Mouse (Mus musculus) yolk sac, embryonic 10.5 days (tissue): Measurements from ENCODE around the gene Mup18.
"Not testable (repeated sequence)": the region's sequence is repeated elsewhere in the genome, so short reads cannot be mapped to it uniquely, and the experiment has no call there.

Experiments used
- DNase-seq: peaks from one replicate; pipeline ENCODE4 v3.0.0-alpha.2; 2017; ENCODE audit warnings: low spot score

Mup18 gene

DNA sequence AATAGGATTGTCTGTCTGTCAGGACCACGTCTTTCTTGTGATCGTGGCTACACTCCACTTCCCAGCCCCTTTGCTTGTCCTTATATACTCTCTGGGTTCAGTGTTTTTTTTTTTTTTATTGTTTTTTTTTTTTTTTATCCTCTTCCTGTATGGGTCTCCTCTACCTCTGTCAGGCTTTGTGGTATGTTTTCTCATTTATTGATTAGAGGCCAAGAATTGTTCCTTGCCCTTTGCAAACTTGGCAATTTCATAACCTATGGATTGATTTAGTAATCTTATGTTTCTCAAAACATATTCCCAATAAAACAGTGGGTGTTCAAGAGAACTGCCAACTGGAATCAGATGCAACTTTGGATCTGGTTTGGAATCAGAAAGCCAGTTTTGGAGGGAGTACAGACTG, at the start of gene Mup18:
Gene Mup18 (minus strand): TSS at position 101 of the 400 bp plus-strand sequence.
- DNase-seq: not testable (repeated sequence)

DNA sequence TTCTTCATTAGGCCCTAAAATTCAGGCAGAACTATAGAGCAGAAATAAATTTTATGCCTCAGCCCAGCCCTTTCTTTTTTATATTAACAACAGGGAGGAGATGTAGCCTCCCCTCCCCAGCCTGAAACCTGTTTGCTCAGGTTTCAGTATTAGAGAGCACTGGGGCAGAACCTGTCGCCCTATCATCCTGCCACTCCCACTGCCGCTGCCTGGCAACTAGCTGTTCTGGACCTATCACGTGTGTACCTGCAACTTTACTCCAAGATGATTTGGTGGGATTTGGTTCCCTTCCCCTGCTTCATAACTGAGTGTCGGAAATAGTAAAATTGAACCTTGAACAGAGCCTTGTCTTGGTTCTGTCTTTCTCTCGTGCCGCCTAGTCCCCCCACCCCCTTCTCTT, 40.4 kb upstream of the Mup18 start:
- DNase-seq: not testable (repeated sequence)
